Mouse (Mus musculus) ES-Bruce4 (cell line): ENCODE results near the gene Mrpl20. TPM values are rescaled to one million over a fixed set of nuclear protein-coding genes. Genes with fewer than 3 reads are reported as not detected.
A peak's percentile ranks its signal among the peaks of the same experiment; 100 is the strongest.

Experiments used
- H3K27ac ChIP-seq: 2 replicates; pipeline ENCODE4 v1.5.1; 2012; ENCODE audit warnings: low read length, inconsistent platforms; ENCODE audit not compliant: insufficient read depth
- H3K27me3 ChIP-seq: 2 replicates; pipeline ENCODE4 v1.6.1; 2012; ENCODE audit warnings: mild to moderate bottlenecking, low read length, inconsistent platforms; ENCODE audit not compliant: control insufficient read depth, poor library complexity, insufficient read depth, severe bottlenecking
- H3K36me3 ChIP-seq: 2 replicates; pipeline ENCODE4 v1.6.1; 2012; ENCODE audit warnings: inconsistent platforms, mild to moderate bottlenecking, low read length, moderate library complexity; ENCODE audit not compliant: control insufficient read depth, poor library complexity, insufficient read depth, severe bottlenecking
- H3K4me1 ChIP-seq: one replicate; pipeline ENCODE4 v1.8.1; 2011; ENCODE audit warnings: low read length; ENCODE audit not compliant: control insufficient read depth, insufficient read depth
- H3K4me3 ChIP-seq: 2 replicates; pipeline ENCODE4 v1.5.1; 2011; ENCODE audit warnings: low read depth, mild to moderate bottlenecking, low read length
- H3K9ac ChIP-seq: 2 replicates; pipeline ENCODE4 v1.6.1; 2012; ENCODE audit warnings: low read depth, mild to moderate bottlenecking, inconsistent platforms; ENCODE audit not compliant: poor library complexity, severe bottlenecking
- H3K9me3 ChIP-seq: replicated peaks from 2 replicates; pipeline ENCODE4 v1.6.1; 2012; ENCODE audit warnings: mild to moderate bottlenecking, low read length, inconsistent platforms; ENCODE audit not compliant: control insufficient read depth, poor library complexity, insufficient read depth, severe bottlenecking
- CTCF ChIP-seq: IDR thresholded peaks from one replicate; pipeline ENCODE4 v1.8.1; 2011; ENCODE audit warnings: low read depth, low read length
- EP300 ChIP-seq: IDR thresholded peaks from 2 replicates; pipeline ENCODE4 v1.6.1; 2011; ENCODE audit warnings: low read depth, low read length; ENCODE audit not compliant: insufficient read depth
- POLR2A ChIP-seq: IDR thresholded peaks from one replicate; pipeline ENCODE4 v1.8.1; 2011; ENCODE audit warnings: low read length; ENCODE audit not compliant: insufficient read depth
- polyA plus RNA-seq: library from polyadenylated mRNA; stranded (reverse); fragments of >200 nt; gene quantifications from 2 replicates; pipeline ENCODE4 v1.2.4, GENCODE M21; 2011; ENCODE audit warnings: low read depth; ENCODE audit not compliant: missing spikeins, insufficient read depth, insufficient read length

Mrpl20 gene
- polyA plus RNA-seq, 1 experiment, result 82.8 TPM

DNA sequence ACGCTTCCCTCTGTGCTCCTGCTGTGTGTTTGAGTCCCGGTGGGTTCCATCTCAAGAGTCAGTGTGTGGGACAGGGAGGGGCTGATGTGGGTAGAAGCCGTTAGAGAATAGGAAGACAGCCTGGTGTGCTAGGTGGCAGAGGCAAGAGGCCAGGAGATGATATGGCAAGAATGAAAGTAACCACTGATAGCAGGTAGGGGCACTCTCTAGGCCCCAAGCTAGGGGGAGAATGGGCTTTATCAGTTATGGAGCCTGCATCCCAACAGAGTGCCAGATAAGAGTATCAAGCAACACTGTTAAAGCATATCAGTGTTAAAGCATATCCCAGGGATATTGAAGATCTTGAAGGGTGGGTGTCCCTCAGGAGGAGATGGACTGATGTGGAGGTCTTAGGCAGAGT, 54.2 kb downstream of the Mrpl20 start:
- Histone ChIP-seq H3K27ac (no peak overlapping the region), H3K27me3 (no peaks in the 10 kb centered on the region), H3K9ac (no peak overlapping the region), H3K9me3 (no peaks in the 10 kb centered on the region), H3K4me1 (no peaks in the 10 kb centered on the region), H3K36me3 (no peaks in the 10 kb centered on the region), H3K4me3 (no peak overlapping the region)
- no peak for TF ChIP-seq EP300
- no peak for TF ChIP-seq POLR2A
- TF ChIP-seq CTCF, result no peak

DNA sequence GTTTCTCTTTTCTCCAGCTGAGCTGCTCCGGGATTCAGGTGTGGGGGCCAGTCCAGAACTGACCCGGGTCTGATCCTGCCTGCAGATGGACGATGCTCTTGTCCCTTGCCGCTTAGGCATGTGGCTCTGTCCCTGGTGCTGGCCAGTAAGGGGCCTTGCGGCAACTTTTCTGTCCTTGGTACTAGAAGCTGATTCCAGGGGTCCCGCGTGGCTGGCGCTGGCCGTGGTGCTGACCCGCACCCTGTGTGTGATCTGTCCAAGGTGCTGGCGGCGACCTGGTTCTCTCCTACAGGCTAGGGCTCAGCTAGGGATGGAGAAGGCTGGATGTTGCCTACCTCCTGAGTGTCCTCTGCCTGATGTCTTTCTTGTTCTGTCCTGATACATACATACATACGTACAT, 56.6 kb downstream of the Mrpl20 start:
- Histone ChIP-seq H3K4me1 (no peaks in the 10 kb centered on the region), H3K4me3 (no peak overlapping the region), H3K9ac (no peak overlapping the region), H3K27ac (no peak overlapping the region), H3K36me3 (no peaks in the 10 kb centered on the region), H3K9me3 (no peaks in the 10 kb centered on the region), H3K27me3 (no peaks in the 10 kb centered on the region)
- TF ChIP-seq CTCF, result no peak
- TF ChIP-seq EP300, result peak; percentile 77; the same call in 1 of the 2 replicates
- no peak for TF ChIP-seq POLR2A

Other genes starting within 250 kb of the Mrpl20 start
- gene Nadk, start 240.5 kb upstream of the Mrpl20 start, polyA plus RNA-seq, result 108 and 116 TPM in 2 replicates
- gene Slc35e2, start 201.5 kb upstream of the Mrpl20 start, polyA plus RNA-seq, result 19.4 and 20.2 TPM in 2 replicates
- gene Cdk11b, start 178.0 kb upstream of the Mrpl20 start, polyA plus RNA-seq, result 105 and 113 TPM in 2 replicates
- not detected in 2 replicates for gene Gm10563, start 157.5 kb upstream of the Mrpl20 start, polyA plus RNA-seq
- gene Mmp23, start 149.5 kb upstream of the Mrpl20 start, polyA plus RNA-seq, result 11.7 and 13.6 TPM in 2 replicates
- gene Mib2, start 133.7 kb upstream of the Mrpl20 start, polyA plus RNA-seq, result 13.4 and 18.4 TPM in 2 replicates
- gene Fndc10, start 108.5 kb upstream of the Mrpl20 start, polyA plus RNA-seq, result 11.9 and 15.0 TPM in 2 replicates
- 144 and 151 TPM in 2 replicates for gene Ssu72, start 98.1 kb upstream of the Mrpl20 start, polyA plus RNA-seq
- 0.21 and 0.54 TPM in 2 replicates for gene Tmem240, start 68.1 kb upstream of the Mrpl20 start, polyA plus RNA-seq
- gene Atad3a, start 41.8 kb upstream of the Mrpl20 start, polyA plus RNA-seq, result 78.2 and 89.5 TPM in 2 replicates
- gene Vwa1, start 28.2 kb upstream of the Mrpl20 start, polyA plus RNA-seq, result 0.67 and 0.99 TPM in 2 replicates
- gene Tmem88b, start 17.0 kb upstream of the Mrpl20 start, polyA plus RNA-seq, result 0.26 and 0.40 TPM in 2 replicates
- not detected in 2 replicates for gene Ankrd65, start 12.4 kb upstream of the Mrpl20 start, polyA plus RNA-seq
- 86.1 and 87.6 TPM in 2 replicates for gene Ccnl2, start 9.6 kb downstream of the Mrpl20 start, polyA plus RNA-seq
- gene Aurkaip1, start 28.4 kb downstream of the Mrpl20 start, polyA plus RNA-seq, result 70.6 and 76.0 TPM in 2 replicates
- gene Mxra8, start 36.8 kb downstream of the Mrpl20 start, polyA plus RNA-seq, result 21.1 and 26.1 TPM in 2 replicates
- 15.2 and 20.3 TPM in 2 replicates for gene Dvl1, start 44.5 kb downstream of the Mrpl20 start, polyA plus RNA-seq
- 0.28 and 0.44 TPM in 2 replicates for gene Tas1r3, start 60.5 kb downstream of the Mrpl20 start, polyA plus RNA-seq
- gene Cptp, start 66.6 kb downstream of the Mrpl20 start, polyA plus RNA-seq, result 6.0 and 7.9 TPM in 2 replicates
- gene Ints11, start 66.7 kb downstream of the Mrpl20 start, polyA plus RNA-seq, result 43.3 and 45.3 TPM in 2 replicates
- gene Pusl1, start 88.9 kb downstream of the Mrpl20 start, polyA plus RNA-seq, result 15.3 and 19.4 TPM in 2 replicates
- 2.6 and 3.8 TPM in 2 replicates for gene Acap3, start 88.9 kb downstream of the Mrpl20 start, polyA plus RNA-seq
- gene Ube2j2, start 141.0 kb downstream of the Mrpl20 start, polyA plus RNA-seq, result 100 and 104 TPM in 2 replicates
- gene C1qtnf12, start 159.4 kb downstream of the Mrpl20 start, polyA plus RNA-seq, result 18.8 and 19.1 TPM in 2 replicates
- 2.5 and 2.6 TPM in 2 replicates for gene B3galt6, start 189.8 kb downstream of the Mrpl20 start, polyA plus RNA-seq
- 82.8 and 88.9 TPM in 2 replicates for gene Sdf4, start 190.0 kb downstream of the Mrpl20 start, polyA plus RNA-seq
- 2.4 and 2.9 TPM in 2 replicates for gene Tnfrsf4, start 211.0 kb downstream of the Mrpl20 start, polyA plus RNA-seq
- not detected in 2 replicates for gene Tnfrsf18, start 223.3 kb downstream of the Mrpl20 start, polyA plus RNA-seq